Mouse (Mus musculus) lung, embryonic 14.5 days (tissue): Measurements from ENCODE around the gene Nbea. TPM values are rescaled to one million over a fixed set of nuclear protein-coding genes. Genes with fewer than 3 reads are reported as not detected.
A peak's percentile ranks its signal among the peaks of the same experiment; 100 is the strongest.

Experiments used
- ATAC-seq: fragments of 200-750 bp; cut with Nextera tagmentation; 2 replicates; pipeline ENCODE4 v1.8.0; 2017; ENCODE audit warnings: mild to moderate bottlenecking, moderate TSS enrichment, moderate library complexity; ENCODE audit not compliant: insufficient read depth
- DNase-seq: peaks from one replicate; pipeline ENCODE4 v3.0.0-alpha.2; 2015
- H3K27ac ChIP-seq: fragments of 300-500 bp; sonication (generic); 2 replicates; pipeline ENCODE4 v1.5.1; 2014; ENCODE audit warnings: low read depth, mild to moderate bottlenecking, moderate library complexity
- H3K27me3 ChIP-seq: fragments of 300-500 bp; sonication (generic); 2 replicates; pipeline ENCODE4 v1.6.1; 2014; ENCODE audit warnings: low read length, control low read depth; ENCODE audit not compliant: insufficient read depth
- H3K36me3 ChIP-seq: fragments of 300-500 bp; sonication (generic); 2 replicates; pipeline ENCODE4 v1.6.1; 2014; ENCODE audit warnings: control low read depth; ENCODE audit not compliant: insufficient read depth
- H3K4me1 ChIP-seq: fragments of 300-500 bp; sonication (generic); 2 replicates; pipeline ENCODE4 v1.6.1; 2014; ENCODE audit warnings: antibody characterized with exemption, control low read depth; ENCODE audit not compliant: insufficient read depth
- H3K4me2 ChIP-seq: fragments of 300-500 bp; sonication (generic); 2 replicates; pipeline ENCODE4 v1.6.1; 2014; ENCODE audit warnings: mild to moderate bottlenecking
- H3K4me3 ChIP-seq: fragments of 300-500 bp; sonication (generic); 2 replicates; pipeline ENCODE4 v1.5.1; 2014; ENCODE audit warnings: low read depth, low read length
- H3K9ac ChIP-seq: fragments of 300-500 bp; sonication (generic); 2 replicates; pipeline ENCODE4 v1.6.1; 2014
- H3K9me3 ChIP-seq: fragments of 300-500 bp; sonication (generic); 2 replicates; pipeline ENCODE4 v1.6.1; 2016; ENCODE audit warnings: low read depth, low read length, control low read depth
- CTCF ChIP-seq: IDR thresholded peaks from 2 replicates; pipeline ENCODE4 v1.5.1; 2016; ENCODE audit warnings: antibody characterized with exemption, low read depth
- WGBS: fragments of 180-500 bp; shearing (Covaris S2); extraction: QIAGEN DNeasy Blood & Tissue Kit; methylation state at CpG from one replicate; pipeline ENCODE4 v1.1.7; 2014; 5-methylcytosine and 5-hydroxymethylcytosine counted together
- polyA plus RNA-seq: library from polyadenylated mRNA; unstranded; fragments of >200 nt; fragmentation: Nextera tagmentation; extraction: Ambion mirVana; gene quantifications from 2 replicates; pipeline ENCODE4 v1.2.1, GENCODE M21; 2014

The Nbea gene
- polyA plus RNA-seq, 1 experiment from 2014 or later: 10.7 TPM

DNA sequence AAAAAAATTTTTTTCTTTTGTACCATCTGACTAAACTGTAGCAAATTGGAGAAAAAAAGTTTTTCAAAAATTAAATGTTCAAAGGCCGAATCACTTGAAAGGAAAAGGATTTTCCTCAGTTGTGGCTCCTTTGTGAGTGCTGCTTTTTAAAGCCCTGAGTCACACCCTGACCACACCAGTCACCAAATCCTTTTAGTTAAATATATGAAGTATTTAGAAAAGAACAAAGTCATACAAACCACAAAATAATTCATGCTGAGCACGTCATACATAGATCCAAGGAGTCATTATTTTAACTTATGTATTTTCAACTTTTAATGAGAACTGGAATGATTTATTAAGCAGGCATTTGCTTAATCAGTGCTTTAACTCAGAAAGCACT is 295.7 kb downstream of the Nbea start:
- H3K27ac ChIP-seq: no peak overlapping the region
- 49% methylated on average over 2 of the region's 2 CpGs for WGBS

DNA sequence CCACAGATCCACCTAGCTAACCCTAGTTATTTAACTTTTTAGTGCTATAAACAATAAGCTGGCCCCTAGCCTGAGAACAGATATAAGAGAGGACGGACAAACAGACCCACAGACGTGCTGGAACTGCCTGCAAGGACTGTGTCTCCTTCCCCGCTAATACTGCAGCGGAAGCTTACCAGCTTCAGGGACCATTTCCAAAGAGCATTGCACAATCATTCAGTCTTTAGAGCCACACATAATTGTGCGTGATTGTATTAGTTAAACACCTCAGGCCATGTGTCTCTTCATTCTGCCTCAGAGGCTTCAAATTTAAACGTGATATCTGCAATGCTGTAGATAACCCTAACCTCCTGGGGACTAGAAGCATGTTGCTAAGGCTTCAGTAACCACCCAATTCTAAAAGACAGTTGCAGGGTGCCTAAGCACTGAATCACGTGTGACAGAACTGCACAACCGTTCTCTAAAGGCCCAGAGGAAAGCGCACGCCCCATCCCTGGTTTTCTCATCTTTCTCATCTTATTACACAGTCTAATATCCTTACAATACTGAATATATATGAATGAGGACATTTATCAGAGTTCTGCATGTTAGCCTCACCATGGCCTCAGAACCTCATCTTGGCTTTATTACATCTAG is 296.2 kb downstream of the Nbea start:
- Histone ChIP-seq H3K36me3 (no peaks in the 10 kb centered on the region), H3K4me2 (no peak overlapping the region), H3K4me3 (no peak overlapping the region), H3K27ac (no peak overlapping the region), H3K9me3 (no peaks in the 10 kb centered on the region), H3K4me1 (no peaks in the 10 kb centered on the region), H3K27me3 (no peaks in the 10 kb centered on the region), H3K9ac (no peak overlapping the region)
- 56% methylated on average over 10 of the region's 10 CpGs for WGBS
- no peak for TF ChIP-seq CTCF
- ATAC-seq (no peak), DNase-seq (peak; percentile 15)

More for the DNA sequence above, 295.7 kb downstream of the Nbea start:
- Histone ChIP-seq H3K4me1 (no peaks in the 10 kb centered on the region), H3K36me3 (no peaks in the 10 kb centered on the region), H3K9ac (no peak overlapping the region), H3K27me3 (no peaks in the 10 kb centered on the region), H3K4me2 (no peak overlapping the region), H3K4me3 (no peak overlapping the region), H3K9me3 (no peaks in the 10 kb centered on the region)
- no peak for TF ChIP-seq CTCF
- ATAC-seq (no peak), DNase-seq (no peak)

DNA sequence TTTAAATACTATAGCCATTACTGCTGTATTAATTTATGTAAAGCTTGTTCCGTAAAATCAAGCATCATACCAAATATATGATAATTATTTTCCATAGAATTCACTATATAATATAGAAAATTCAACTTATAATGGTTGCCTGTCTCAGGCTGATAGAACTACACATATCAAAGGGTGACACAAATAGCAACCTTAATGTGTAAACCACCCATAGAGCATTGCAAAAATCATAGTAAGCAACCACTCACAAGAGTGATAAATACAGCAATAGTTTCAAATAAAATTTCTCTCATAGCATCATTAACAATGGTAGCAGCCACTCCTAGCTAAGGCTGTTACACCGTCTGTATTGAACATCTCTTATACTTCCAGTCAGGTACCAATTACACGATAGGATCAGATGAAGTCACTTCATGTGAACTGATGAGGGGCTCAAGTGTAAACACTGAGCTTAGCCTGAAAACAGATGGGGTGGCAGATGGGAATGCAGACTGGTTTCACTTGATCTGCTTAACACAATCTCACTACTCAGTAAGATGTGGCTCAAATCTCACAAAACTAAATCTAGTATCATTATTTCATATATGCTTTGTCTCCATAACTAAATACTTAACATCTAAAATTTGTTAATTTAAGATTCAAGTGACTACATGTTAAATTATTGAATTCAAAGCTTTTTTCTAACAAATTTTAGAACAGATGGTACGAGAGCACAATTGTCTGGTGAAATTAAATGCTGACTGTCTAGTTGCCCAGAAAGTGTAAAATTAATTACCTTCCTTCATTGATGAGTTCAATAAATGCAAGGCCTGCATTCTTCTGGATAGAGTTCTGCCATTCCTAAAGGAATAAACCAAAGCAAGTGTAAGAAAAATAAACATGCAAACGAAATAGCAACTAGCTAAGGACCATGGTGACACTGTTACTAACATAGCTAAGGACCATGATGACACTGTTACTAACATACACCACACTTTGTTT is 310.3 kb downstream of the Nbea start:
- Histone ChIP-seq H3K4me2 (no peak overlapping the region), H3K4me3 (no peak overlapping the region), H3K27me3 (no peaks in the 10 kb centered on the region), H3K9ac (no peak overlapping the region), H3K4me1 (no peaks in the 10 kb centered on the region), H3K9me3 (no peaks in the 10 kb centered on the region), H3K36me3 (no peaks in the 10 kb centered on the region), H3K27ac (no peak overlapping the region)
- no peak for TF ChIP-seq CTCF
- DNase-seq (no peak), ATAC-seq (no peak)
- 61% methylated on average over 5 of the region's 5 CpGs for WGBS

DNA sequence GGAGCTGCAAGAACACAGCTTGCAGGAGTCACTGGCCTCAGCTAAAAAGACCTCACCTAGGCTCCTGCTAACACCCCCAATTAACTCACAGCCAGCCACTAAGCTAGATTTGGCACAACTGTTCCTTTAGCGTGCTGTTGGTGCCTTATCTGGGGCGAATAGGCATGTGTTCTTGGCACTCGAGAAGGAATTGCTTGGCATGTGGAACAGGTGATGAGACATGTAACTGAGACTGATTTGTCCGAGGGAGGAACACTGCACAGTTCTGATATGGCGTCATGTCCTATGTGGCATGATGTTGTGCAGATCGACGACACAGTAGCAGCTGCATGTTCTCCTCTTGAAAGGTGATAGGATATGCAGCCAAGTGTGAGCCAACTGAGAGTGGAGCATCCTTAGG is 331.0 kb downstream of the Nbea start:
- H3K4me2 ChIP-seq: no peak overlapping the region
- no peaks in the 10 kb centered on the region for H3K9me3 ChIP-seq
- TF ChIP-seq CTCF: no peak
- no peaks in the 10 kb centered on the region for H3K27me3 ChIP-seq
- WGBS: 82% methylated on average over 7 of the region's 7 CpGs
- DNase-seq: no peak
- no peak for ATAC-seq
- no peaks in the 10 kb centered on the region for H3K4me1 ChIP-seq
- no peak overlapping the region for H3K4me3 ChIP-seq
- H3K27ac ChIP-seq: no peak overlapping the region
- H3K9ac ChIP-seq: no peak overlapping the region
- H3K36me3 ChIP-seq: no peaks in the 10 kb centered on the region

DNA sequence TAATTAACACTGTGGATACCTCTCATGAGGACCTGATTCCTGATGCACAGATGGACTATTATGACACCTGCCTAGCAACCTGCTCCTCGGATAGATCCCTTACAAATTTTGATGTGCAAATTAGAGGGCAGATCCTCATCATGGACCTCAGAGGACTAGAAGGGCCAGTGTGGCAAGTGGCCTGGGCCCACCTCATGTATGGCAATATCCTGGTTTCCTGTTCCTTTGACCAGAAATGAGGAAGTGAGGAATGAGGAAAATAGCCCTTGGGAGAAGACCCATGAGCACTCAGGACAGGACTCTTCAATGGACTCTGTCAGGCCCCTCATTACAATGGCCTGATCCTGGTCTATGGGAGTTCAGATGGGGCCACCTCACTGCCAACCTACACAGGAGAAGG is 336.4 kb downstream of the Nbea start:
- 86% methylated on average over 1 of the region's 1 CpGs for WGBS
- DNase-seq: no peak
- Histone ChIP-seq H3K4me2 (no peak overlapping the region), H3K9me3 (no peaks in the 10 kb centered on the region), H3K36me3 (no peaks in the 10 kb centered on the region), H3K4me1 (no peaks in the 10 kb centered on the region), H3K4me3 (no peak overlapping the region), H3K9ac (no peak overlapping the region), H3K27ac (no peak overlapping the region), H3K27me3 (no peaks in the 10 kb centered on the region)
- no peak for ATAC-seq
- TF ChIP-seq CTCF: no peak

DNA sequence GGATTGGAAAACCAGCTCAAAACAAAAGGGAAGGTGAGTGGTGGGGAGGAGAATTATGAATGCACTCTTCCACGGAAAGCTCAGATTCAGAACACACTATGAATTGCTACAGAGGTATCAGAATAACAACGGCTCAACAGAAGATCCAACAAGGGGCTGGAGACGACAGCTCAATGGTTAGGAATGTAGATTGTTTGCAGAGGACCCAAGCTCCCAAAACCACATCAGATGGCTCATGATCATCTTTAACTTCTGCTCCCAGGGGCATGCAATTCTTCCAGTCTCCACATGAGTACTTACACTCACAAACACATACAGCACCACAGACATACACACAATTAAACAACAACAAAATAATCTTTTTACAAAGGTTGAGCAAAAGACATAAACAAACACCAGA is 346.3 kb downstream of the Nbea start:
- no peak for ATAC-seq
- no peak for TF ChIP-seq CTCF
- Histone ChIP-seq H3K27me3 (no peaks in the 10 kb centered on the region), H3K9me3 (no peaks in the 10 kb centered on the region), H3K4me1 (no peaks in the 10 kb centered on the region), H3K27ac (no peak overlapping the region), H3K9ac (no peak overlapping the region), H3K4me3 (no peak overlapping the region), H3K4me2 (no peak overlapping the region), H3K36me3 (no peaks in the 10 kb centered on the region)
- no peak for DNase-seq
- 73% methylated on average over 3 of the region's 3 CpGs for WGBS

DNA sequence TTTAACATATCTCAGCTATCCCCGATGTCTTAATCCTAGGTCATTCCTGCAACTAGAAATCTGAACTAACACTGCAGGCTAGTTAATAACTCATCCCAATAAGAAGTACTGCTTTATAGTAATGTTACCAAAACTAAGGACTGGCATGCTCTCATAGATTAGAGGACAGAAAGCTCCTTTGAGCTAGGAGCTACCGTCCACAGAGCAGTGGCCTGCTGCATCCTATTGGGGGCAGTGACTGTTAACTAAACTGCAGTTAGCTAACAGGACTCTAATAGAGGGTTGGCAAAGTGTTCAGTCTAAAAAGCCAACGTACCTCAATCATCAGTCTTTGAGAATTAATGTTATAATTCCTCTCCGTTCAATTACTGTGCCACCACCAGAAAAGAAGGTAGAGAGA is 348.3 kb downstream of the Nbea start:
- no peak overlapping the region for H3K4me2 ChIP-seq
- H3K9me3 ChIP-seq: no peaks in the 10 kb centered on the region
- TF ChIP-seq CTCF: 0 out of 2 replicates have a peak, but pooled peaks have one; percentile 4
- ATAC-seq (no peak), DNase-seq (no peak)
- H3K4me1 ChIP-seq: no peaks in the 10 kb centered on the region
- no peaks in the 10 kb centered on the region for H3K27me3 ChIP-seq
- 51% methylated on average over 4 of the region's 4 CpGs for WGBS
- no peaks in the 10 kb centered on the region for H3K36me3 ChIP-seq
- no peak overlapping the region for H3K9ac ChIP-seq
- no peak overlapping the region for H3K4me3 ChIP-seq
- H3K27ac ChIP-seq: no peak overlapping the region
